Mouse (Mus musculus) testis, postnatal 14 days (tissue): ENCODE data around the gene Riiad1.

Experiments used
- DNase-seq: peaks from one replicate; pipeline ENCODE4 v3.0.0; 2021; ENCODE audit warnings: low spot score

Riiad1 gene

GRCm38 (mm10) chr3:94480291-94480884 lies at the start of gene Riiad1:
Gene Riiad1 (minus strand): TSS chr3:94480341.
- DNase-seq, result no peak

GRCm38 (mm10) chr3:94526731-94527130 lies 46.6 kb upstream of the Riiad1 start:
- no peak for DNase-seq

GRCm38 (mm10) chr3:94506664-94507063 lies 26.5 kb upstream of the Riiad1 start:
- no peak for DNase-seq

GRCm38 (mm10) chr3:94502243-94502642 lies 22.1 kb upstream of the Riiad1 start:
- DNase-seq, result no peak

- DNase-seq, result no peak
Measured at GRCm38 (mm10) chr3:94497162-94497561, 17.0 kb upstream of the Riiad1 start.

GRCm38 (mm10) chr3:94487581-94487980 lies 7.4 kb upstream of the Riiad1 start:
- DNase-seq, result no peak

- DNase-seq, result no peak
Measured at GRCm38 (mm10) chr3:94485922-94486321, 5.8 kb upstream of the Riiad1 start.

GRCm38 (mm10) chr3:94483790-94484439 lies 3.8 kb upstream of the Riiad1 start:
- DNase-seq, result peak; percentile 53

- DNase-seq, result no peak
Measured at GRCm38 (mm10) chr3:94482764-94483385, 2.7 kb upstream of the Riiad1 start.

GRCm38 (mm10) chr3:94481429-94481828 lies 1.3 kb upstream of the Riiad1 start:
- DNase-seq, result no peak

- DNase-seq, result no peak
Measured at GRCm38 (mm10) chr3:94479564-94479963, 577 bp downstream of the Riiad1 start.

- no peak for DNase-seq
Measured at GRCm38 (mm10) chr3:94478591-94479169, 1.5 kb downstream of the Riiad1 start.

- no peak for DNase-seq
Measured at GRCm38 (mm10) chr3:94477981-94478422, 2.1 kb downstream of the Riiad1 start, which contains the start of gene Celf3. Gene Celf3 (plus strand): TSS chr3:94478295.

GRCm38 (mm10) chr3:94477444-94477843 lies 2.7 kb downstream of the Riiad1 start:
- DNase-seq, result no peak

- no peak for DNase-seq
Measured at GRCm38 (mm10) chr3:94476301-94477035, 3.7 kb downstream of the Riiad1 start.

GRCm38 (mm10) chr3:94473567-94474232 lies 6.4 kb downstream of the Riiad1 start:
- no peak for DNase-seq

- no peak for DNase-seq
Measured at GRCm38 (mm10) chr3:94473115-94473505, 7.0 kb downstream of the Riiad1 start.

- peak; percentile 38 for DNase-seq
Measured at GRCm38 (mm10) chr3:94472447-94473114, 7.6 kb downstream of the Riiad1 start.

- no peak for DNase-seq
Measured at GRCm38 (mm10) chr3:94468931-94469330, 11.2 kb downstream of the Riiad1 start.

GRCm38 (mm10) chr3:94465632-94466430 lies 14.3 kb downstream of the Riiad1 start:
- DNase-seq, result no peak
